Mouse (Mus musculus) midbrain, postnatal 0 days (tissue): Measurements from ENCODE around the gene Sowaha. TPM values are rescaled to one million over a fixed set of nuclear protein-coding genes. Genes with fewer than 3 reads are reported as not detected.
A peak's percentile ranks its signal among the peaks of the same experiment; 100 is the strongest.

Experiments
- ATAC-seq: fragments of 200-750 bp; cut with Nextera tagmentation; 2 replicates; pipeline ENCODE4 v1.8.0; 2017; ENCODE audit warnings: moderate number of reproducible peaks, mild to moderate bottlenecking, moderate TSS enrichment, moderate library complexity; ENCODE audit not compliant: low FRiP score
- DNase-seq: peaks from one replicate; pipeline ENCODE4 v3.0.0-alpha.2; 2015; ENCODE audit warnings: low spot score
- H3K27ac ChIP-seq: fragments of 300-500 bp; sonication (generic); 2 replicates; pipeline ENCODE4 v1.5.1; 2014; ENCODE audit warnings: low read depth, mild to moderate bottlenecking, low read length, mixed read lengths
- H3K27me3 ChIP-seq: fragments of 300-500 bp; sonication (generic); 2 replicates; pipeline ENCODE4 v1.6.1; 2014; ENCODE audit warnings: low read length, control low read depth, mixed read lengths; ENCODE audit not compliant: insufficient read depth
- H3K36me3 ChIP-seq: fragments of 300-500 bp; sonication (generic); 2 replicates; pipeline ENCODE4 v1.6.1; 2014; ENCODE audit warnings: low read length, control low read depth, mixed read lengths; ENCODE audit not compliant: insufficient read depth
- H3K4me1 ChIP-seq: fragments of 300-500 bp; sonication (generic); 2 replicates; pipeline ENCODE4 v1.6.1; 2014; ENCODE audit warnings: mild to moderate bottlenecking, control low read depth, antibody characterized with exemption, low read length, mixed read lengths; ENCODE audit not compliant: insufficient read depth
- H3K4me2 ChIP-seq: fragments of 300-500 bp; sonication (generic); 2 replicates; pipeline ENCODE4 v1.6.1; 2014; ENCODE audit warnings: low read depth, mild to moderate bottlenecking, low read length, mixed read lengths; ENCODE audit not compliant: poor library complexity, severe bottlenecking
- H3K4me3 ChIP-seq: fragments of 300-500 bp; sonication (generic); 2 replicates; pipeline ENCODE4 v1.5.1; 2014; ENCODE audit warnings: low read depth, mild to moderate bottlenecking, low read length, moderate library complexity
- H3K9ac ChIP-seq: fragments of 300-500 bp; sonication (generic); replicated peaks from 2 replicates; pipeline ENCODE4 v1.6.1; 2014; ENCODE audit warnings: mild to moderate bottlenecking, low read length, moderate library complexity, mixed read lengths; ENCODE audit not compliant: poor library complexity, severe bottlenecking
- H3K9me3 ChIP-seq: fragments of 300-500 bp; sonication (generic); 2 replicates; pipeline ENCODE4 v1.6.1; 2016; ENCODE audit warnings: low read length, control low read depth
- CTCF ChIP-seq: IDR thresholded peaks from 2 replicates; pipeline ENCODE4 v1.5.1; 2016; ENCODE audit warnings: antibody characterized with exemption, mild to moderate bottlenecking
- WGBS: fragments of 180-500 bp; shearing (Covaris S2); extraction: QIAGEN DNeasy Blood & Tissue Kit; methylation state at CpG from one replicate; pipeline ENCODE4 v1.1.7; 2014; 5-methylcytosine and 5-hydroxymethylcytosine counted together
- polyA plus RNA-seq: library from polyadenylated mRNA; unstranded; fragments of >200 nt; fragmentation: Nextera tagmentation; extraction: Ambion mirVana; gene quantifications from 2 replicates; pipeline ENCODE4 v1.2.1, GENCODE M21; 2015
- total RNA-seq: library from RNA; depleted of rRNA; stranded (reverse); fragments of >200 nt; gene quantifications from 2 replicates; pipeline ENCODE4 v1.2.3, GENCODE M21; 2014

Sowaha gene
- total and polyA plus RNA-seq, 2 experiments from 2014 or later, result 4.0 to 7.3 TPM

GRCm38 (mm10) chr11:53502039-53502765 is 22.1 kb upstream of the Sowaha start:
- Histone ChIP-seq H3K27ac (no peak overlapping the region), H3K9me3 (no peaks in the 10 kb centered on the region), H3K27me3 (peaks cover 8% of the 10 kb centered on the region; the same call in 1 of the 2 replicates), H3K4me2 (no peak overlapping the region), H3K36me3 (no peaks in the 10 kb centered on the region), H3K9ac (no peak overlapping the region), H3K4me1 (no peaks in the 10 kb centered on the region), H3K4me3 (no peak overlapping the region)
- DNase-seq (no peak), ATAC-seq (no peak)
- TF ChIP-seq CTCF, result peak; percentile 33; the same call in 1 of the 2 replicates
- 83% methylated on average over 8 of the region's 8 CpGs for WGBS

DNA sequence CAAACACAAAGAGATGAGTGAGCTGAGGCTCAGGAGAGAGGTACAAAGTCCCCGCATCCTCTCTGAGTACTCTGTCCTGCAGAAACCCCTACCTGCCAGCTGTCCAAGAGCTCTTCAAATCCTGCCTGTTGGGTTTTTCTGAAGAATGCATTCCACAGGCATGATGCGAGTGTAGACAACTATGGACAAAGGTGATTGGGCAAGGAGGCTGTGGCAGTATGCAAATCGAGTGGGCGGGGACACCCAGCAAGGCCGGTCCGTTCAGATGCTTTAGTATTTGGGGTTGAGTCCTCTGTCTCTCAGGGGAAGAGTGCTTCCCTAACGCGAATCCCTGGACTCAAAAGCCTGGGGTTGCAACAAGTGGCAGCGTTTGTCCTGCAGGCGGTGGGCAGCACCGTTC is 20.5 kb upstream of the Sowaha start:
- no peak overlapping the region for H3K4me2 ChIP-seq
- no peak overlapping the region for H3K9ac ChIP-seq
- H3K9me3 ChIP-seq, result no peaks in the 10 kb centered on the region
- H3K36me3 ChIP-seq, result no peaks in the 10 kb centered on the region
- TF ChIP-seq CTCF, result no peak
- no peak for ATAC-seq
- 13% methylated on average over 11 of the region's 11 CpGs for WGBS
- peaks cover 8% of the 10 kb centered on the region; the same call in 1 of the 2 replicates for H3K27me3 ChIP-seq
- H3K4me3 ChIP-seq, result no peak overlapping the region
- DNase-seq, result no peak
- no peak overlapping the region for H3K27ac ChIP-seq
- H3K4me1 ChIP-seq, result no peaks in the 10 kb centered on the region

DNA sequence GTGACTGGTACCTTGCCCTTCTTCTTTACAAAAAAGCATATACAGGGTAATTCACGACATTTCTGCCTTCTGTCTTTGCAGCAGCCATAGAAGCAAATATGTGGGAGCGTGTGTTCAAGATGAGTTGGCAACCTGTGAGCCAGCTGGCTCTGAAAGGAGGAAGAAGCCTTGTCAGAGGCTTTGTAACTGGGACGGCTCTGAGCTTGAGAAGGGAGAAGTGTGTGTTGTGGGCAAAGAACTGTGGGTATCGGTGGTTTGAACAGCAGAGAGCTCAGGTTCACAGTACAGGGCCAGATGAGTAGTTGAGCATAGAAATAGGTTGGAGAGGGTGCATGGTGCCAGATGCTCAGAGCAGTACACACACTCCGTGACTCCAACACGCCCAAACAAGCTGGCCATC is 16.9 kb upstream of the Sowaha start:
- no peak for TF ChIP-seq CTCF
- Histone ChIP-seq H3K36me3 (no peaks in the 10 kb centered on the region), H3K9me3 (no peaks in the 10 kb centered on the region), H3K27me3 (peaks cover 8% of the 10 kb centered on the region; the same call in 1 of the 2 replicates), H3K9ac (no peak overlapping the region), H3K4me3 (no peak overlapping the region), H3K27ac (no peak overlapping the region), H3K4me1 (no peaks in the 10 kb centered on the region), H3K4me2 (no peak overlapping the region)
- WGBS, result 64% methylated on average over 6 of the region's 6 CpGs
- DNase-seq (no peak), ATAC-seq (no peak)

- no peak overlapping the region for H3K4me2 ChIP-seq
Measured at GRCm38 (mm10) chr11:53495417-53495816, 15.3 kb upstream of the Sowaha start.

DNA sequence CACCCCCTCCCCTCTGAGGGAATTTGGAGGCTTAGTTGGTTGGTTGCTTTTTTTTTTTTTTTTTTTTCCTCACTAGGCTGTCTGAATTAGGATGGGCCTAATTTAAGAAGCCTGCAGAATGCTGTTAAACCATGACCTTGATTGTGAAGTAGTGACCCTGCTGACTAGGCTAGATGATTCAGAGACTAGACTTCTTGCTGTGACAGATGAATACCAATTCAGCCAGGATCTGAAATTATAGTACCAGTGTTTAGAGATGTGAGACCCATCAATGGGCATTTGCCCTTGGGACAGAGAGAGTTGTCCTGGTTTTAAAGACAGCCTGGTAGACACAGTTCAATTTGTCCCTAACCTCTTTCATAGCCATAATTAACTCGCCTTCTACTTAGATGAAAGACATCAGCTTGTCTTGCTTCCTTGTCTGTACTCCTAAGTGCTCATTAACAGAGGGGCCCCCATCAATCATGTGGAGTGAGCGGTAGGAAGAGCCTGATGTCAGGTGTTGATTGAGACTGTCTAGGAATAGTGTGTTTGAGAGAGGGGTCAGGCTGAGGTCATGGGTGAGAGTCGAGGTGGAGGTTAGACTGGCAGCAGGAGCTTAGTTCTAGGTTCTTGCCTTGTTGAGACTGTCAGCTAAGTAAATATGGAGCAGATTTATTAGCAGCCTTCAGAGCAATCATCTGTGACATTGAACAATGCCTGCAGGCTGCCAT is 13.3 kb upstream of the Sowaha start:
- no peak overlapping the region for H3K4me3 ChIP-seq
- no peak for TF ChIP-seq CTCF
- H3K27me3 ChIP-seq, result no peaks in the 10 kb centered on the region
- ATAC-seq, result no peak
- H3K9me3 ChIP-seq, result no peaks in the 10 kb centered on the region
- no peak overlapping the region for H3K9ac ChIP-seq
- 46% methylated on average over 3 of the region's 3 CpGs for WGBS
- H3K4me1 ChIP-seq, result no peaks in the 10 kb centered on the region
- no peaks in the 10 kb centered on the region for H3K36me3 ChIP-seq
- H3K27ac ChIP-seq, result no peak overlapping the region
- no peak overlapping the region for H3K4me2 ChIP-seq
- DNase-seq, result no peak

More at GRCm38 (mm10) chr11:53495417-53495816, 15.3 kb upstream of the Sowaha start:
- Histone ChIP-seq H3K27ac (no peak overlapping the region), H3K9ac (no peak overlapping the region), H3K36me3 (no peaks in the 10 kb centered on the region), H3K27me3 (peaks cover 5% of the 10 kb centered on the region; the same call in 1 of the 2 replicates), H3K4me3 (no peak overlapping the region), H3K4me1 (no peaks in the 10 kb centered on the region), H3K9me3 (no peaks in the 10 kb centered on the region)
- no peak for TF ChIP-seq CTCF
- ATAC-seq (no peak), DNase-seq (peak; percentile 70)
- 20% methylated on average over 6 of the region's 6 CpGs for WGBS

DNA sequence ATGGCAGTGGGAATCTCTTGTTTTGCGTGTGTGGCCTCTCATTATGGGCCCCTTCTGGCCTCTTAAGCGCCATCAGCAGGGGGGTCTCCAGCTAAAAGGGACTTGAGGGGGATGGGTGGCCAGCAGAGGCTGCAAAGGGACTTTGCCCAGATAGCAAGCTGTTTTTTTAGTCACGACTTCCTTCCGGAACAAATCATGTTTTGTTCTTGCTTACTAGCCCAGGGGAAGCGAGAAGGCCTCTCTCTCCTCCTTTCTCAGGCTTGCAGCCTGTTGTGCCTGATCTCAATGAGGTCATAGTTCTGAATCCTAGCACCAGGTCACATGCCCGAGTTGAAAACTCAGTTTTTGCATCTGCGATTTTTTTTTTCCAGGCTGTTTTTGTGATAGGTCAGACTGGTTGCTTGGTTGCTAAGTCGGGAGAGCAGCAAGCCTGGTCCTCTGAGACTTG is 11.9 kb upstream of the Sowaha start:
- 9% methylated on average over 8 of the region's 8 CpGs for WGBS
- no peak; the same call in 1 of the 2 replicates for ATAC-seq
- no peak overlapping the region for H3K4me2 ChIP-seq
- no peaks in the 10 kb centered on the region for H3K9me3 ChIP-seq
- DNase-seq, result peak; percentile 70
- no peak overlapping the region for H3K27ac ChIP-seq
- H3K4me3 ChIP-seq, result no peak overlapping the region
- H3K9ac ChIP-seq, result no peak overlapping the region
- no peaks in the 10 kb centered on the region for H3K4me1 ChIP-seq
- no peaks in the 10 kb centered on the region for H3K36me3 ChIP-seq
- no peak for TF ChIP-seq CTCF
- H3K27me3 ChIP-seq, result peaks cover 2% of the 10 kb centered on the region; the same call in 1 of the 2 replicates
